Mouse (Mus musculus) adrenal gland, adult 8-10 months (tissue): ENCODE data around the gene Ptgs1. TPM values are rescaled to one million over a fixed set of nuclear protein-coding genes. Genes with fewer than 3 reads are reported as not detected.
"Not testable (repeated sequence)": the region's sequence is repeated elsewhere in the genome, so short reads cannot be mapped to it uniquely, and the experiment has no call there.

Source experiments
- DNase-seq: peaks from one replicate; pipeline ENCODE4 v3.0.0; 2022
- total RNA-seq, 4 experiments: library from RNA; stranded (reverse); gene quantifications; 2 replicates each; pipeline ENCODE4 v1.2.4; 2022

The Ptgs1 gene
- total RNA-seq, result 10 to 100 TPM; 13.6 to 28.0 (median 17.8) TPM

- no peak for DNase-seq
Observed at GRCm38 (mm10) chr2:36230366-36230765, at the start of gene Ptgs1. Ptgs1 (plus strand) TSS chr2:36230426.

- DNase-seq, result not testable (repeated sequence)
Observed at GRCm38 (mm10) chr2:36181587-36182368, 48.4 kb upstream of the Ptgs1 start.

GRCm38 (mm10) chr2:36183278-36183677, 46.9 kb upstream of the Ptgs1 start:
- DNase-seq, result no peak

GRCm38 (mm10) chr2:36184192-36184591, 46.0 kb upstream of the Ptgs1 start:
- no peak for DNase-seq

- DNase-seq, result no peak
Observed at GRCm38 (mm10) chr2:36184876-36185275, 45.4 kb upstream of the Ptgs1 start.

- not testable (repeated sequence) for DNase-seq
Observed at GRCm38 (mm10) chr2:36189200-36189599, 41.0 kb upstream of the Ptgs1 start.

- no peak for DNase-seq
Observed at GRCm38 (mm10) chr2:36191098-36191941, 38.9 kb upstream of the Ptgs1 start.

- DNase-seq, result no peak
Observed at GRCm38 (mm10) chr2:36197021-36197420, 33.2 kb upstream of the Ptgs1 start.

GRCm38 (mm10) chr2:36197919-36198881, 32.0 kb upstream of the Ptgs1 start:
- DNase-seq, result no peak

GRCm38 (mm10) chr2:36198882-36199262, 31.4 kb upstream of the Ptgs1 start:
- no peak for DNase-seq

- DNase-seq, result no peak
Observed at GRCm38 (mm10) chr2:36200813-36201212, 29.4 kb upstream of the Ptgs1 start.

GRCm38 (mm10) chr2:36201756-36202610, 28.2 kb upstream of the Ptgs1 start:
- DNase-seq, result no peak

- no peak for DNase-seq
Observed at GRCm38 (mm10) chr2:36202611-36202880, 27.7 kb upstream of the Ptgs1 start.

GRCm38 (mm10) chr2:36203011-36203825, 27.0 kb upstream of the Ptgs1 start:
- DNase-seq, result no peak

- no peak for DNase-seq
Observed at GRCm38 (mm10) chr2:36204595-36204994, 25.6 kb upstream of the Ptgs1 start.

GRCm38 (mm10) chr2:36207071-36207470, 23.2 kb upstream of the Ptgs1 start:
- no peak for DNase-seq

GRCm38 (mm10) chr2:36210796-36211195, 19.4 kb upstream of the Ptgs1 start:
- no peak for DNase-seq

- no peak for DNase-seq
Observed at GRCm38 (mm10) chr2:36211785-36212184, 18.4 kb upstream of the Ptgs1 start.

- no peak for DNase-seq
Observed at GRCm38 (mm10) chr2:36213108-36213507, 17.1 kb upstream of the Ptgs1 start.

GRCm38 (mm10) chr2:36214023-36214422, 16.2 kb upstream of the Ptgs1 start:
- peak; percentile 70 for DNase-seq

GRCm38 (mm10) chr2:36214425-36214824, 15.8 kb upstream of the Ptgs1 start:
- DNase-seq, result no peak
